Mouse (Mus musculus): ENCODE data around the gene G0s2. TPM values are rescaled to one million over a fixed set of nuclear protein-coding genes. Genes with fewer than 3 reads are reported as not detected.
"Not testable (repeated sequence)": the region's sequence is repeated elsewhere in the genome, so short reads cannot be mapped to it uniquely, and the experiment has no call there.

The G0s2 gene
- polyA plus RNA-seq, 1 experiment from 2014 or later, result 21.8 TPM

- peaks cover 15% of the 10 kb centered on the region for H3K4me1 ChIP-seq
- WGBS, result 77% methylated on average over 8 of the region's 8 CpGs
- no peak overlapping the region for H3K4me3 ChIP-seq
- H3K27me3 ChIP-seq, result no peaks in the 10 kb centered on the region
- no peaks in the 10 kb centered on the region for H3K36me3 ChIP-seq
- H3K27ac ChIP-seq, result peak overlapping the region; percentile 39
- no peak overlapping the region for H3K9ac ChIP-seq
- no peak overlapping the region for H3K4me2 ChIP-seq
- ATAC-seq (ENCODE audit: insufficient number of reproducible peaks, insufficient read depth, low FRiP score, low TSS enrichment, low read depth), result no peak
- H3K9me3 ChIP-seq, result no peaks in the 10 kb centered on the region
These were observed 9.8 kb downstream of the G0s2 start for GRCm38 (mm10) chr1:193263026-193263907.

GRCm38 (mm10) chr1:193261897-193262548 is 11.0 kb downstream of the G0s2 start:
- H3K36me3 ChIP-seq, result no peaks in the 10 kb centered on the region
- H3K4me3 ChIP-seq, result no peak overlapping the region
- 62% methylated on average over 7 of the region's 7 CpGs for WGBS
- peaks cover 15% of the 10 kb centered on the region for H3K4me1 ChIP-seq
- H3K9me3 ChIP-seq, result no peaks in the 10 kb centered on the region
- peak overlapping the region; percentile 24; the same call in 1 of the 2 replicates for H3K27ac ChIP-seq
- H3K27me3 ChIP-seq, result no peaks in the 10 kb centered on the region
- no peak for ATAC-seq (ENCODE audit: insufficient number of reproducible peaks, insufficient read depth, low FRiP score, low TSS enrichment, low read depth)
- H3K9ac ChIP-seq, result no peak overlapping the region
- H3K4me2 ChIP-seq, result no peak overlapping the region

GRCm38 (mm10) chr1:193259559-193259958 is 13.5 kb downstream of the G0s2 start:
- Histone ChIP-seq H3K4me1 (peaks cover 21% of the 10 kb centered on the region), H3K36me3 (no peaks in the 10 kb centered on the region), H3K4me3 (no peak overlapping the region), H3K4me2 (no peak overlapping the region), H3K27me3 (no peaks in the 10 kb centered on the region), H3K9me3 (no peaks in the 10 kb centered on the region), H3K9ac (no peak overlapping the region), H3K27ac (no peak overlapping the region)
- 91% methylated on average over 9 of the region's 9 CpGs for WGBS
- ATAC-seq (ENCODE audit: insufficient number of reproducible peaks, insufficient read depth, low FRiP score, low TSS enrichment, low read depth), result no peak

GRCm38 (mm10) chr1:193256621-193257098 is 16.4 kb downstream of the G0s2 start:
- ATAC-seq (ENCODE audit: insufficient number of reproducible peaks, insufficient read depth, low FRiP score, low TSS enrichment, low read depth), result no peak
- Histone ChIP-seq H3K9ac (no peak overlapping the region), H3K27ac (no peak overlapping the region), H3K4me1 (peaks cover 6% of the 10 kb centered on the region; the same call in 1 of the 2 replicates), H3K36me3 (no peaks in the 10 kb centered on the region), H3K4me3 (no peak overlapping the region), H3K4me2 (no peak overlapping the region), H3K27me3 (no peaks in the 10 kb centered on the region), H3K9me3 (no peaks in the 10 kb centered on the region)
- 41% methylated on average over 5 of the region's 5 CpGs for WGBS

GRCm38 (mm10) chr1:193256289-193256577 is 16.8 kb downstream of the G0s2 start:
- H3K27me3 ChIP-seq, result no peaks in the 10 kb centered on the region
- H3K36me3 ChIP-seq, result no peaks in the 10 kb centered on the region
- H3K4me2 ChIP-seq, result no peak overlapping the region
- no peaks in the 10 kb centered on the region for H3K9me3 ChIP-seq
- no peak overlapping the region for H3K27ac ChIP-seq
- H3K4me3 ChIP-seq, result no peak overlapping the region
- no peak overlapping the region for H3K9ac ChIP-seq
- 0 out of 2 replicates have a peak, but pooled peaks have one; percentile 52 for ATAC-seq (ENCODE audit: insufficient number of reproducible peaks, insufficient read depth, low FRiP score, low TSS enrichment, low read depth)
- peaks cover 6% of the 10 kb centered on the region; the same call in 1 of the 2 replicates for H3K4me1 ChIP-seq

GRCm38 (mm10) chr1:193255488-193256288 is 17.3 kb downstream of the G0s2 start:
- Histone ChIP-seq H3K36me3 (no peaks in the 10 kb centered on the region), H3K4me2 (no peak overlapping the region), H3K27me3 (no peaks in the 10 kb centered on the region), H3K4me1 (peaks cover 6% of the 10 kb centered on the region; the same call in 1 of the 2 replicates), H3K27ac (no peak overlapping the region), H3K9me3 (no peaks in the 10 kb centered on the region), H3K9ac (no peak overlapping the region), H3K4me3 (no peak overlapping the region)
- WGBS, result 35% methylated on average over 3 of the region's 3 CpGs
- peak; percentile 43; the same call in 1 of the 2 replicates for ATAC-seq (ENCODE audit: insufficient number of reproducible peaks, insufficient read depth, low FRiP score, low TSS enrichment, low read depth)

GRCm38 (mm10) chr1:193255032-193255431 is 18.0 kb downstream of the G0s2 start:
- Histone ChIP-seq H3K4me1 (peaks cover 6% of the 10 kb centered on the region; the same call in 1 of the 2 replicates), H3K36me3 (no peaks in the 10 kb centered on the region), H3K4me3 (no peak overlapping the region), H3K4me2 (no peak overlapping the region), H3K9me3 (no peaks in the 10 kb centered on the region), H3K9ac (no peak overlapping the region), H3K27me3 (no peaks in the 10 kb centered on the region), H3K27ac (no peak overlapping the region)
- WGBS, result 70% methylated on average over 8 of the region's 8 CpGs
- ATAC-seq (ENCODE audit: insufficient number of reproducible peaks, insufficient read depth, low FRiP score, low TSS enrichment, low read depth), result no peak

GRCm38 (mm10) chr1:193253895-193254294 is 19.1 kb downstream of the G0s2 start:
- not testable (repeated sequence) for H3K4me1 ChIP-seq; H3K9me3 ChIP-seq; H3K27me3 ChIP-seq; H3K36me3 ChIP-seq; ATAC-seq (ENCODE audit: insufficient number of reproducible peaks, insufficient read depth, low FRiP score, low TSS enrichment, low read depth); H3K4me2 ChIP-seq; H3K4me3 ChIP-seq; H3K27ac ChIP-seq; H3K9ac ChIP-seq
- WGBS, result 78% methylated on average over 3 of the region's 3 CpGs

- H3K4me3 ChIP-seq, result no peak overlapping the region
- H3K27ac ChIP-seq, result no peak overlapping the region
- no peaks in the 10 kb centered on the region for H3K36me3 ChIP-seq
- H3K27me3 ChIP-seq, result no peaks in the 10 kb centered on the region
- no peaks in the 10 kb centered on the region for H3K9me3 ChIP-seq
- no peak overlapping the region for H3K4me2 ChIP-seq
- no peak overlapping the region for H3K9ac ChIP-seq
- peaks cover 6% of the 10 kb centered on the region; the same call in 1 of the 2 replicates for H3K4me1 ChIP-seq
- WGBS, result 46% methylated on average over 5 of the region's 5 CpGs
- ATAC-seq (ENCODE audit: insufficient number of reproducible peaks, insufficient read depth, low FRiP score, low TSS enrichment, low read depth), result no peak
These were observed 20.4 kb downstream of the G0s2 start for GRCm38 (mm10) chr1:193252616-193253015.

GRCm38 (mm10) chr1:193251386-193251785 is 21.6 kb downstream of the G0s2 start:
- Histone ChIP-seq H3K9me3 (no peaks in the 10 kb centered on the region), H3K4me3 (no peak overlapping the region), H3K4me2 (no peak overlapping the region), H3K27ac (no peak overlapping the region), H3K9ac (no peak overlapping the region), H3K27me3 (no peaks in the 10 kb centered on the region), H3K4me1 (no peaks in the 10 kb centered on the region), H3K36me3 (no peaks in the 10 kb centered on the region)
- ATAC-seq (ENCODE audit: insufficient number of reproducible peaks, insufficient read depth, low FRiP score, low TSS enrichment, low read depth), result no peak
- 79% methylated on average over 7 of the region's 7 CpGs for WGBS

- Histone ChIP-seq H3K4me1 (no peaks in the 10 kb centered on the region), H3K27me3 (no peaks in the 10 kb centered on the region), H3K36me3 (no peaks in the 10 kb centered on the region), H3K4me2 (no peak overlapping the region), H3K27ac (no peak overlapping the region), H3K9ac (no peak overlapping the region), H3K4me3 (no peak overlapping the region), H3K9me3 (no peaks in the 10 kb centered on the region)
- WGBS, result 81% methylated on average over 2 of the region's 2 CpGs
- no peak for ATAC-seq (ENCODE audit: insufficient number of reproducible peaks, insufficient read depth, low FRiP score, low TSS enrichment, low read depth)
These were observed 23.0 kb downstream of the G0s2 start for GRCm38 (mm10) chr1:193250026-193250425.
